Mouse (Mus musculus) liver, adult 2 months (tissue): Measurements from ENCODE around the gene Ddx3x. TPM values are rescaled to one million over a fixed set of nuclear protein-coding genes. Genes with fewer than 3 reads are reported as not detected.
"Not testable (repeated sequence)": the region's sequence is repeated elsewhere in the genome, so short reads cannot be mapped to it uniquely, and the experiment has no call there.

Experiments used
- DNase-seq: peaks from one replicate; pipeline ENCODE4 v3.0.0-alpha.2; 2011; ENCODE audit warnings: low read depth, low spot score; ENCODE audit errors: extremely low read depth
- H3K27ac ChIP-seq: fragments of 200-500 bp; replicated peaks from 2 replicates; pipeline ENCODE4 v1.5.1; 2012; ENCODE audit warnings: low read depth, mild to moderate bottlenecking, control low read depth, inconsistent platforms, low read length; ENCODE audit not compliant: insufficient read depth
- H3K27me3 ChIP-seq: fragments of 200-500 bp; 2 replicates; pipeline ENCODE4 v1.6.1; 2012; ENCODE audit warnings: mild to moderate bottlenecking, moderate library complexity, low read length, inconsistent platforms; ENCODE audit not compliant: control insufficient read depth, insufficient read depth
- H3K36me3 ChIP-seq: fragments of 200-500 bp; 2 replicates; pipeline ENCODE4 v1.6.1; 2012; ENCODE audit warnings: low read length, inconsistent platforms; ENCODE audit not compliant: control insufficient read depth, insufficient read depth
- H3K4me1 ChIP-seq: fragments of 200-500 bp; 2 replicates; pipeline ENCODE4 v1.6.1; 2011; ENCODE audit warnings: low read length; ENCODE audit not compliant: control insufficient read depth, insufficient read depth
- H3K4me3 ChIP-seq: fragments of 200-500 bp; 2 replicates; pipeline ENCODE4 v1.5.1; 2011; ENCODE audit warnings: low read depth, mild to moderate bottlenecking, control low read depth, low read length, moderate library complexity; ENCODE audit not compliant: insufficient read depth
- H3K79me2 ChIP-seq: fragments of 200-500 bp; 2 replicates; pipeline ENCODE4 v1.6.1; 2012; ENCODE audit warnings: inconsistent platforms, mild to moderate bottlenecking, low read length, moderate library complexity; ENCODE audit not compliant: control insufficient read depth, insufficient read depth
- H3K9ac ChIP-seq: fragments of 200-500 bp; 2 replicates; pipeline ENCODE4 v1.6.1; 2012; ENCODE audit warnings: low read depth, mild to moderate bottlenecking, control low read depth, inconsistent platforms, low read length
- CTCF ChIP-seq: fragments of 200-500 bp; IDR thresholded peaks from 2 replicates; pipeline ENCODE4 v1.5.1; 2011; ENCODE audit warnings: low read depth, low read length, control low read depth
- POLR2A ChIP-seq: fragments of 200-500 bp; IDR thresholded peaks from 2 replicates; pipeline ENCODE4 v1.6.1; 2011; ENCODE audit warnings: low read length, control low read depth; ENCODE audit not compliant: insufficient read depth; ENCODE audit errors: extremely low read depth
- WGBS: fragments of 180-500 bp; shearing (Covaris S2); methylation state at CpG from one replicate; pipeline ENCODE4 v1.1.7; 2018; 5-methylcytosine and 5-hydroxymethylcytosine counted together
- polyA plus RNA-seq: library from polyadenylated mRNA; depleted of rRNA; stranded (reverse); fragments of >200 nt; gene quantifications from 2 replicates; pipeline ENCODE4 v1.2.3, GENCODE M21; 2012; rRNA removed
- total RNA-seq: library from RNA; depleted of rRNA; stranded (reverse); fragments of >200 nt; gene quantifications from 2 replicates; pipeline ENCODE4 v1.2.3, GENCODE M21; 2014; rRNA removed

Gene Ddx3x
- total and polyA plus RNA-seq, 2 experiments: 19.9 to 147 TPM

DNA sequence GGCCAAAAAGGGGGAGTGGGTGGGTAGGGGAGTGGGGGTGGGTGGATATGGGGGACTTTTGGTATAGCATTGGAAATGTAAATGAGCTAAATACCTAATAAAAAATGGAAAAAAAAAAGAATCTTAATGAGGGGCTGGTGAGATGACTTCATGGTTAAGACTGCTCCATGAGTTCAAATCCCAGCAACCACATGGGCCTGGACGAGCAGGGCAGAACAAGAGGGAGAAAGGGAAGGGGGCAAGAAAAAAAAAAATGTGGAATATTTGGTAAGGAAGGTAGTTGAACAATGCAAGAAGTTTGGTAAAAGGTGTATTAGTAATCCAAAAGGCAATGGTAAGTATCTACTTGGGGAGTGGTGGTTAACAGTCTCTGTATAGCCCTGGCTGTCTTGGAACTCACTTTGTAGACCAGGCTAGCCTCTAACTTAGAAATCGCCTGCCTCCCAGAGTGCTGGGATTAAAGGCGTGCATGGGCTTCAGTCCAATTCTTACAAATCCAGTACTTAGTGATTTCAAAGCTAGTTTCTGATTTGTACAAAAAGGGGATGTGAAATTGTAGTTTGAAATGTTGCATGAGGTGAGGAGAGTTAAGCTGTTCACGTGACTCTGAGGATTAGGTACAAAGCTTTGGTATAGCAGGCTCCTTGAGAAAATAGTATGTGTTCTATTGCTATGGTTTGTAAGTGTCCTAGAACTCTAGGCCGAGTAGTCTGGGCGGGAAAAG, 13.9 kb downstream of the Ddx3x start:
- Histone ChIP-seq H3K27me3 (no peaks in the 10 kb centered on the region), H3K79me2 (no peaks in the 10 kb centered on the region), H3K4me1 (no peaks in the 10 kb centered on the region; the same call in 1 of the 2 replicates), H3K4me3 (no peak overlapping the region), H3K9ac (no peak overlapping the region), H3K27ac (no peak overlapping the region), H3K36me3 (peaks cover 21% of the 10 kb centered on the region)
- 42% methylated on average over 6 of the region's 6 CpGs for WGBS
- TF ChIP-seq POLR2A: no peak
- peak; percentile 41 for DNase-seq

DNA sequence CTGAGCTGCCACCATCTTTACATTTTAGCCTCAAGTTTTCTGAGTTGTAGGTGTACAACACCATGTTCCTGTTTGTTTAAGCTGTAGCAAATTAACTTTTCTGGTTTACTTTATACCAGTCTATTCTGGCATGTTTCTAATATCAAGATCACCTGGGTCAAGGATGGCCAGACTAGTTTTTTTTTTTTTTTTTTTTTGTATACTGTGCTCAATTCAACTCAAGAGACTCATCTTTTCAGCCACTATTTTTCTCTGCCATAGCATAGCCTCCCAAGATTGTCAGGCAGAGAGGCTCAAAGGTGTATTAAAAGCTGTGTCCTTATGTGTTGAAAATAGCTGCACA, 14.4 kb downstream of the Ddx3x start:
- Histone ChIP-seq H3K27ac (no peak overlapping the region), H3K9ac (no peak overlapping the region), H3K4me3 (no peak overlapping the region), H3K79me2 (no peaks in the 10 kb centered on the region), H3K36me3 (peaks cover 17% of the 10 kb centered on the region), H3K4me1 (no peaks in the 10 kb centered on the region; the same call in 1 of the 2 replicates), H3K27me3 (no peaks in the 10 kb centered on the region)
- DNase-seq: peak; percentile 39
- TF ChIP-seq POLR2A: no peak

DNA sequence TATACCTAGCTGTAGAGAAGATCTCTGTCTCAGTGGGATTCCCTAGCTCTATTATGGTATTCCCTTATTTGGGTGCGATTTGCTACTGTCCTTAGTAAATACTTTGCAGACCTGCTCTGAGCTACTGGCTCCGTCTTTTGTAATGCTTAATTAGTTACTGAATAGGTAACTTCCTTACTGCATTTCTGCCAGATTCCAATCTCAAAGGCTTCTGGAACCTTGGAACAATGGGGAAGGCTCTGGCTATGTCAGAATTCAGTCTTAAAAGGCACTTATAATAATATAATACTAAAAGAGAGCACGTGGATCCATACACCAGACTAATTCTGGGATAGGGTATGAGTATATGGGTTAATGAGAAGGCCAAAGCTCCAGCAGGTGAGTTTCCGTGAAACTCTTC, 15.5 kb downstream of the Ddx3x start:
- H3K9ac ChIP-seq, H3K36me3 ChIP-seq, H3K4me1 ChIP-seq, H3K27ac ChIP-seq, H3K79me2 ChIP-seq, H3K4me3 ChIP-seq, DNase-seq, H3K27me3 ChIP-seq: not testable (repeated sequence)
- WGBS: 36% methylated on average over 4 of the region's 4 CpGs

DNA sequence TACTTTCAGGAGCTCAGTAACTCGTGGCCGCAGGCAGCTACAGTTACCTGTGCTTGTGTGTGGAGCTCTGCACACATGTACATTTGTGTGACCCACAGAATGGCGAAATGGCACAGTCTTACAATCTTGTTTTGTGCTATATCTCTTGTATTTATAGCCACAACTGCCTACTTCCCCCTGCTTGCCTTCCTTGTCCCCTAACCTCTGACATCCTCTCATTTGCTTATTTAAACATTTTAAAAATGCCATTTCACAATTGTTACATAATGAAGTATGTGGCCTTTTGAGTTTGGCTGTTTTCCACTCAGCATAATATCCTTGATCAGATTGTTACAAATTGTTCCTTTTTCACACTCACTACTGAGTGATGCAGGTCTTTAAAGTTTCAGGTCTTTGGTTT, 25.4 kb downstream of the Ddx3x start:
- Histone ChIP-seq H3K27ac (no peak overlapping the region), H3K79me2 (no peaks in the 10 kb centered on the region), H3K4me1 (no peaks in the 10 kb centered on the region), H3K9ac (no peak overlapping the region), H3K36me3 (no peaks in the 10 kb centered on the region), H3K27me3 (no peaks in the 10 kb centered on the region), H3K4me3 (no peak overlapping the region)
- peak; percentile 39 for DNase-seq
- 43% methylated on average over 3 of the region's 3 CpGs for WGBS
- TF ChIP-seq CTCF (no peak), POLR2A (no peak)

DNA sequence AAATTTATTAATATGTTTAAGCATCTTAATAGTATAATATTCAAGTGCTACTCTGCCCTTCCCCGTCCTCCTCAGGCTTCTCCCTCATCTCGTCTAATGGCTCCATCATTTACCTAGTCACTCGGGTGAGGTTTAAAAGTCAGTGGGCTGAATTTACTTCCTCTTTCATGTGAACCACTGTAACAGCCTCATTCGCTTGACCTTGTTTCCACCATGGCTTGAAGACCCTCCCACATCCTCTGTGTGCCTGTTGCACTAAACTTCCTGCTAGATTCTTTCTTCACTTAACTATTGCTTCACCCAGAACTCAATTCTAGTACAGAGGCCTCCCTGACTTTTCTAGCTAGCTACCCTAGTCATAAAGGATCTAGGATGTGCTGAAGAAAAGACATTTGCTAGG, 30.6 kb downstream of the Ddx3x start:
- Histone ChIP-seq H3K9ac (no peak overlapping the region), H3K27me3 (no peaks in the 10 kb centered on the region), H3K27ac (no peak overlapping the region), H3K4me1 (no peaks in the 10 kb centered on the region), H3K36me3 (no peaks in the 10 kb centered on the region), H3K79me2 (no peaks in the 10 kb centered on the region), H3K4me3 (no peak overlapping the region)
- WGBS: 79% methylated on average over 4 of the region's 4 CpGs
- DNase-seq: no peak
- TF ChIP-seq POLR2A (no peak), CTCF (no peak)

DNA sequence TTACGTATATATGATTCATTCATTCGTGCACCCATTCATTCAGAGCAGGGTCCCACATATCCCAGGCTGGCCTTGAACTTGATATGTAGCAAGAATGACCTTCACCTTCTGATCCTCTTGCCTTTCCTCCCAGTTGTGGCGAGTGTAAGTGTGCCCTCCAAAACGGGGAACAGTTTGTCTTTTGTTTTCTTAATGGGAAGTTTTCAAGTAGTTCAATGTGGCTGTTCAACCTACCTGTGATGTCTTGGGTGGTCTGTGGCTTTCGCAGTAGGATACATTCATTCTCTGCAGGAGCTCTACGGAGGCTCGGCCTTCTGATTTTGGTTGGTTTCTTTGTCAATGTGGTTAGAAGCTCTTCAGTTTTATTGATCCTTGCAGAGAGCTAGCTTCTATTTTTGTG, 48.8 kb downstream of the Ddx3x start:
- H3K4me3 ChIP-seq: no peak overlapping the region
- no peaks in the 10 kb centered on the region for H3K36me3 ChIP-seq
- H3K27ac ChIP-seq: no peak overlapping the region
- no peaks in the 10 kb centered on the region for H3K79me2 ChIP-seq
- no peaks in the 10 kb centered on the region for H3K27me3 ChIP-seq
- 92% methylated on average over 7 of the region's 7 CpGs for WGBS
- H3K4me1 ChIP-seq: no peaks in the 10 kb centered on the region
- H3K9ac ChIP-seq: no peak overlapping the region
- TF ChIP-seq CTCF (no peak), POLR2A (no peak)
- DNase-seq: no peak

Other genes starting within 250 kb of the Ddx3x start
- 157 and 196 TPM in 2 replicates for gene Usp9x, start 209.5 kb upstream of the Ddx3x start, total RNA-seq
- gene Usp9x, start 209.5 kb upstream of the Ddx3x start, polyA plus RNA-seq: 7.9 and 8.6 TPM in 2 replicates
- not detected in 2 replicates for gene Nyx, start 185.1 kb downstream of the Ddx3x start, total RNA-seq
- 0.01 TPM in 1 of 2 replicates, not detected in the other for gene Nyx, start 185.1 kb downstream of the Ddx3x start, polyA plus RNA-seq